Mouse (Mus musculus): ENCODE measurements around the gene Serpinb9b.

- no peak for TF ChIP-seq CTCF (IDR thresholded peaks at IDR 0.05; ENCODE audit: low read depth)
- TF ChIP-seq EP300 (IDR thresholded peaks at IDR 0.05; ENCODE audit: low read depth), result peak; percentile 52
Measured at GRCm38 (mm10) chr13:32986256-32986655, 41.0 kb upstream of the Serpinb9b start.
